Mouse (Mus musculus): ENCODE measurements around the gene Abhd5. TPM values are rescaled to one million over a fixed set of nuclear protein-coding genes. Genes with fewer than 3 reads are reported as not detected.
"Not testable (repeated sequence)": the region's sequence is repeated elsewhere in the genome, so short reads cannot be mapped to it uniquely, and the experiment has no call there.

The Abhd5 gene
- 14.4 and 35.6 TPM in 2 replicates for total RNA-seq (2017)

DNA sequence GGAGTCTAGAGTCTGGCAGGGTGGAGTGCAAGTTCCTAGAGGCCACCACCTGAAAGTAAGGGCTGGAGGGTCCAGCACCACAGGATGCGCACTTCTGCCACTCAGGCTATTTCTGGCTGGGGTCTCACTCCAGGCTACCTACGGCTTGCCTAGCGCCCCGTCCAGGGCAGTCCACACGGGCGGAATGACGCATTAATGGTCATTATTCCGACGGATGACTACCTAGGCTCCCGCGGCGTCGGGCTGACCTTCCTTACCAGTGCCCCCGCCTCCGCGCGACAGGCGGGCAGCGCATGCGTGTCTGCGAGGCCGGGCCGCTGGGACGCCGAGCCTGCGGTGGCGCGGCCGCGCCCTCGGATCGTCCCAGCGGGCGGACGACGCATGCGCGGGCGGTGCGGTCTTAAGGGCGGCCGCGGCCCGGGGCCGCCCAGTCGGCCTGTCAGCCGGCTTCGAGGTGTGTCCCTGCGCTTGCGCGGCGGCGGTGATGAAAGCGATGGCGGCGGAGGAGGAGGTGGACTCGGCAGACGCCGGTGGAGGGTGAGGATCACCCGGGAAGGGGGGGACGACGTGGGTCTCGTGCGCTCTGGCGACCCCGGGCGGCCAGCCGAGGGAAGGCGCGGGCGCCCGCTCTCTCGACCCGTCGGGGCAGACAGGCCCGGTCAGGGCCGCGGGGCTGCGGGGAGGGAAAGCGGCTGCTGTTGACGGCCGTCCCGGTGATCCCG, at the start of gene Abhd5:
Gene Abhd5 (plus strand): TSS at position 306 of the 722 bp plus-strand sequence.
- peak; percentile 81 for ATAC-seq (replicated peaks; ENCODE audit: low read depth, poor library complexity, severe bottlenecking)

GRCm38 (mm10) chr9:122305302-122305701, 46.1 kb upstream of the Abhd5 start:
- peak; percentile 77 for ATAC-seq (replicated peaks; ENCODE audit: low read depth, poor library complexity, severe bottlenecking)

- ATAC-seq (replicated peaks; ENCODE audit: low read depth, poor library complexity, severe bottlenecking): 0 out of 2 replicates have a peak, but pooled peaks have one; percentile 20
Measured at GRCm38 (mm10) chr9:122309013-122309980, 42.1 kb upstream of the Abhd5 start.

DNA sequence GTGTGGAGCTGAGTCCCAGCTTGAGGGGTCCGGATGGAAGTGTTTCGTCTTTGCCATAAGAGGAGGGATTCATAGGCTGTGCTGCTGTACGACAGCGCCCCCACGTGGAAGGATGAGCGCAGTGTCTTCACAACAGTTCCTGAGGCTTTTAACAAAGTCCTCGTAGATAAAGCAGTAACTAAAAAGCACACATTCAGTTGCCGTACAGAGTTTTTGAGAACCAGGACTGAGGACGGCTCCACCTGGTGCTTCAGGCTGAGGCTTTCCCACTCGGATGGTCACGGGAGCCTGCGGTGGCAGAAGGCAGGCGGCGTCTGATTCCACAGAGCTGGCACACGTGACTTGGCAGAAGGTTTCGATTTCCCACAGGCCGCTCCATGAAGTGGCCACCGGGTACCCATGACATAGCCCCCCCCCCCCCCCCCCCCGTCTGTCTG, 40.8 kb upstream of the Abhd5 start:
- ATAC-seq (replicated peaks; ENCODE audit: low read depth, poor library complexity, severe bottlenecking): peak; percentile 78

GRCm38 (mm10) chr9:122311051-122311760, 40.2 kb upstream of the Abhd5 start:
- ATAC-seq (replicated peaks; ENCODE audit: low read depth, poor library complexity, severe bottlenecking): no peak

- ATAC-seq (replicated peaks; ENCODE audit: low read depth, poor library complexity, severe bottlenecking): 0 out of 2 replicates have a peak, but pooled peaks have one; percentile 13
Measured at GRCm38 (mm10) chr9:122312296-122312990, 39.0 kb upstream of the Abhd5 start.

GRCm38 (mm10) chr9:122313128-122313527, 38.3 kb upstream of the Abhd5 start:
- not testable (repeated sequence) for ATAC-seq (replicated peaks; ENCODE audit: low read depth, poor library complexity, severe bottlenecking)

DNA sequence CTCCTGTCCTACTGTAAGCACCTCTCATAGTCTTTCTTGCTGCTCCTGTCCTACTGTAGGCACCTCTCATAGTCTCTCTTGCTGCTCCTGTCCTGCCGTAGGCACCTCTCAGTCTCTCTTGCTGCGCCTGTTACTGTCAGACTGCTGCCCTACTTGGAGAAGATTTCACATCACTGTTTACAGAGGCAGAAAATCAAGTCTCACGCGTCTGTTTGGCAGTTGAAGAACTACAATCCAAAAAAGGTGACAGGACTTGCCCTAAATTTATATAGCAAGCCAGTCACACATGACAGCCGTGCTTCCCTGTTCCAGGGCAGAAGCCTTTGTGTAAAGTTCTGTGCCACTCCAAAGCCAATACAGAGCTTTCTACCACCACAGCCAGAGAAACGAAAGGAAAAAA, 37.0 kb upstream of the Abhd5 start:
- no peak for ATAC-seq (replicated peaks; ENCODE audit: low read depth, poor library complexity, severe bottlenecking)

- no peak for ATAC-seq (replicated peaks; ENCODE audit: low read depth, poor library complexity, severe bottlenecking)
Measured at GRCm38 (mm10) chr9:122314942-122315341, 36.5 kb upstream of the Abhd5 start.

DNA sequence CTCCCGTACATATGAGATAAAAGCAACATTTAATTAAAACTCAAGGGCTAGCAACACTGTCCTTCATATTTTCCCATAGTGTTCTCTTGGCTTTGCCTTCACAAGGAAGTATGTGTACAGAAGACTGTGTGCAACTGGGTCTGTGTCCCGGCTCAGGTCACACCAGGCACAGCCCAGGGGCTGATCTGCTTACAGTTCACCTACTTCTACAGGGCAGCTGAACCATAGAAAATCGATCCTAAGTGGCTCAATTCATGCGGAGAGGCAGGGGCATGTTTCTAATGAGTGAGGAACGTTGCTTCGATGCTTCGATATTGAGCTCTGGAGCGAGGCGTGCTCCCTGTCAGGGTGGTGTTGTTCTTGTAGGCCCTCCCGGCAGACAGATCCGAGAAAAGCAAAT, 35.9 kb upstream of the Abhd5 start:
- ATAC-seq (replicated peaks; ENCODE audit: low read depth, poor library complexity, severe bottlenecking): no peak

- ATAC-seq (replicated peaks; ENCODE audit: low read depth, poor library complexity, severe bottlenecking): no peak
Measured at GRCm38 (mm10) chr9:122316562-122316961, 34.8 kb upstream of the Abhd5 start.

GRCm38 (mm10) chr9:122320626-122321025, 30.8 kb upstream of the Abhd5 start:
- ATAC-seq (replicated peaks; ENCODE audit: low read depth, poor library complexity, severe bottlenecking): no peak

DNA sequence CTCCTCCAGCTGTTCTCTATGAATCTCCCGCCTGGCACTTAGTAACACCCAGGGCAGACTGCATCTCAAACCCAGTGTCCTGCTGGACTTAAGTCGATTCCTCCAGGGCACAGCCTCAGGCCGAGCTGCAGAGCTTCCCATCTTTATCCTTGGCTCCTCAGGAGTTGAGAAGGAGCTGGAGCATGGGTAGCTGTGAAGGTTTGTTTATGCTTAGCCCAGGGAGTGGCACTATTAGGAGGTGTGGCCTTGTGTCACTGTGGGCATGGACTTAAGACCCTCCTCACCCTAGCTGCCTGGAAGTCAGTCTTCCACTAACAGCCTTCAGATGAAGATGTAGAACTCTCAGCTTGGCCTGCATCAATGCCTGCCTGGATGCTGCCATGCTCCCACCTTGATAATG, 29.1 kb upstream of the Abhd5 start:
- no peak for ATAC-seq (replicated peaks; ENCODE audit: low read depth, poor library complexity, severe bottlenecking)

- ATAC-seq (replicated peaks; ENCODE audit: low read depth, poor library complexity, severe bottlenecking): no peak
Measured at GRCm38 (mm10) chr9:122325996-122326395, 25.4 kb upstream of the Abhd5 start.

DNA sequence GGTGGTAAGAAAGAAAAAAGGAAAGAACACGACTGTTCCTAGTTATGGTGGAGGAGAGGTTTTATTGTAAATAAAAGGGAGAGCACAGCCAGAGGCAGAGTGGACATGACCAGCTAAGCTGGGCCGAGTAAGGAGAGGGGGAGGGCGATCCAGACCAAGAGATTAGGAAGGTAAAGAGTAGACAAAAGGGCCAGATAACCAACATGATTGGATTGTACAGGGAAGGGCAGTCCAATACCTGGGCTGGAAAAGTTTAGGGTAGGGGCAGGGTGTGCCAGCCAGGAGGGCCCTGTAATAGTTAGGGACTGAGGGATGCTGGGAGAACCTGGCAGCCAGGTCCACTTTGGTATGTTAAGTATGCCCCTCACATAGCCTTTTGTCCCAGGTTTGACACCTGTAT, 23.2 kb upstream of the Abhd5 start:
- no peak for ATAC-seq (replicated peaks; ENCODE audit: low read depth, poor library complexity, severe bottlenecking)

- ATAC-seq (replicated peaks; ENCODE audit: low read depth, poor library complexity, severe bottlenecking): peak; percentile 78
Measured at GRCm38 (mm10) chr9:122336677-122337076, 14.7 kb upstream of the Abhd5 start.

GRCm38 (mm10) chr9:122337510-122337931, 13.9 kb upstream of the Abhd5 start:
- ATAC-seq (replicated peaks; ENCODE audit: low read depth, poor library complexity, severe bottlenecking): peak; percentile 62

GRCm38 (mm10) chr9:122339972-122340371, 11.4 kb upstream of the Abhd5 start:
- no peak for ATAC-seq (replicated peaks; ENCODE audit: low read depth, poor library complexity, severe bottlenecking)

GRCm38 (mm10) chr9:122343399-122343798, 8.0 kb upstream of the Abhd5 start:
- ATAC-seq (replicated peaks; ENCODE audit: low read depth, poor library complexity, severe bottlenecking): no peak

- ATAC-seq (replicated peaks; ENCODE audit: low read depth, poor library complexity, severe bottlenecking): no peak
Measured at GRCm38 (mm10) chr9:122344560-122344959, 6.8 kb upstream of the Abhd5 start.
